Mouse (Mus musculus) forebrain, postnatal 0 days (tissue): ENCODE data around the gene Prm3. TPM values are rescaled to one million over a fixed set of nuclear protein-coding genes. Genes with fewer than 3 reads are reported as not detected.

Source experiments
- ATAC-seq: fragments of 200-750 bp; cut with Nextera tagmentation; 2 replicates; pipeline ENCODE4 v1.8.0; 2017; ENCODE audit warnings: mild to moderate bottlenecking, moderate library complexity
- DNase-seq: peaks from one replicate; pipeline ENCODE4 v3.0.0-alpha.2; 2015
- H3K27ac ChIP-seq: fragments of 300-500 bp; sonication (generic); 2 replicates; pipeline ENCODE4 v1.5.1; 2014; ENCODE audit warnings: low read depth, mild to moderate bottlenecking, antibody characterized with exemption, low read length, moderate library complexity, mixed read lengths
- H3K27me3 ChIP-seq: fragments of 300-500 bp; sonication (generic); 2 replicates; pipeline ENCODE4 v1.6.1; 2014; ENCODE audit warnings: mild to moderate bottlenecking, low read length, mixed read lengths; ENCODE audit not compliant: insufficient read depth
- H3K36me3 ChIP-seq: fragments of 300-500 bp; sonication (generic); 2 replicates; pipeline ENCODE4 v1.6.1; 2014; ENCODE audit warnings: mild to moderate bottlenecking, moderate library complexity; ENCODE audit not compliant: insufficient read depth
- H3K4me1 ChIP-seq: fragments of 300-500 bp; sonication (generic); 2 replicates; pipeline ENCODE4 v1.6.1; 2014; ENCODE audit warnings: antibody characterized with exemption; ENCODE audit not compliant: insufficient read depth
- H3K4me2 ChIP-seq: fragments of 300-500 bp; sonication (generic); 2 replicates; pipeline ENCODE4 v1.6.1; 2014; ENCODE audit warnings: low read depth, mild to moderate bottlenecking, moderate library complexity
- H3K4me3 ChIP-seq: fragments of 300-500 bp; sonication (generic); 2 replicates; pipeline ENCODE4 v1.5.1; 2014; ENCODE audit warnings: low read depth, low read length, mixed read lengths
- H3K9ac ChIP-seq: fragments of 300-500 bp; sonication (generic); 2 replicates; pipeline ENCODE4 v1.6.1; 2014; ENCODE audit warnings: mild to moderate bottlenecking
- H3K9me3 ChIP-seq: fragments of 300-500 bp; sonication (generic); 2 replicates; pipeline ENCODE4 v1.6.1; 2016; ENCODE audit warnings: low read length
- CTCF ChIP-seq: sonication (generic); IDR thresholded peaks from 2 replicates; pipeline ENCODE4 v1.5.1; 2016; ENCODE audit warnings: antibody characterized with exemption, control low read depth, low read depth
- WGBS: fragments of 180-500 bp; shearing (Covaris S2); extraction: QIAGEN DNeasy Blood & Tissue Kit; methylation state at CpG from one replicate; pipeline ENCODE4 v1.1.7; 2014; 5-methylcytosine and 5-hydroxymethylcytosine counted together
- polyA plus RNA-seq: library from polyadenylated mRNA; unstranded; fragments of >200 nt; fragmentation: Nextera tagmentation; extraction: Ambion mirVana; gene quantifications from 2 replicates; pipeline ENCODE4 v1.2.1, GENCODE M21; 2015
- total RNA-seq: library from RNA; depleted of rRNA; stranded (reverse); fragments of >200 nt; gene quantifications from 2 replicates; pipeline ENCODE4 v1.2.3, GENCODE M21; 2014

The Prm3 gene
- total and polyA plus RNA-seq, 2 experiments from 2014 or later, result not detected

DNA sequence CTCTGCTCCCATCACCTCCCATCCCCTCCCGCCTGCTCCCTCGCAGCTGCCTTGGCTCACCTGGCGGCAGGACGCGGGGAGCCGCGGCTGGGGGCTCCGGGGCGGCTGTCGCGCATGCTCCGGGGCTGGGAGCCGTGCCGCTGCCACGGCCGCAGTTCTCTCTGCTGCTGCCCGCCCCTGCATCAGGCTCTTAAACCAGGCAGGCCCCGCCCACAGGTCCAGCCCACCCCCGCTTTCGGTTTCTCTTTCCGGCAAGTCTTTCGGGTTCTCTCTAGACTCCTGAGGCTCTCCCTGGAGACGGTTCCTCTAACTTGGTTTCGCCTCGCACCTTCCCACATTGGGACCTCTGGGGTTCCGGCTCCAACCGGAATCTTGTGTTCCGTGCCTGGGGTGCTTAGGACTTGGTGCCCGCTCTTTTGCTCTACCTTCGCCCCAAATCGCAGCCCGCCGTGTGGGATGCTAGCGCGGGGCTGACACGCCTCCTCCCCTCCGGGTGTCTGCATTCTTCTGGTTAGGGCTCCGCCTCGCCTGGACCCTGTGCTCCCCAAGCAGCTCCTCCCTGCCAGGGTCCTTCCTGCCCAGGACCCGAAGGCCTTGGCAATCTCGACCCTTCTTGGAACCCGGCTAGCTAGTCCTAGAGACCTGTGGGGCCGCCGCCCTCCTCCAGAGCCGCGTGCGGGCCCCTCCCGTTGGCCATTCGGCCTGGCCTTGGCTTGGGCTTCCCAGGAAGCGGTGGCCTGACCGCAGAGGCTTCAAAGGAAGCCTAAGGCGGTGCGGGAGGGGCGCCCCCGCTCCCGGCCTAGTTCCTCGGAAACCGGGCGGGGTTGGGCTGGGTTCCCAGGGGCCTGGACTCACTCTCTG is 5.1 kb downstream of the Prm3 start, which contains the start of gene Socs1:
Socs1 (minus strand) TSS at position 166 of the 861 bp plus-strand sequence.
- Histone ChIP-seq H3K36me3 (no peaks in the 10 kb centered on the region), H3K9ac (peak within 1 kb of the TSS; percentile 62), H3K4me1 (no peaks in the 10 kb centered on the region), H3K27ac (peak within 1 kb of the TSS; percentile 76), H3K9me3 (no peaks in the 10 kb centered on the region), H3K27me3 (peaks cover 5% of the 10 kb centered on the region; the same call in 1 of the 2 replicates), H3K4me2 (peak within 1 kb of the TSS; percentile 99), H3K4me3 (peak within 1 kb of the TSS; percentile 64)
- TF ChIP-seq CTCF, result no peak
- ATAC-seq, result peak; percentile 87
- WGBS, result 1% methylated on average over 53 of the region's 59 CpGs
- peak; percentile 87 for DNase-seq

DNA sequence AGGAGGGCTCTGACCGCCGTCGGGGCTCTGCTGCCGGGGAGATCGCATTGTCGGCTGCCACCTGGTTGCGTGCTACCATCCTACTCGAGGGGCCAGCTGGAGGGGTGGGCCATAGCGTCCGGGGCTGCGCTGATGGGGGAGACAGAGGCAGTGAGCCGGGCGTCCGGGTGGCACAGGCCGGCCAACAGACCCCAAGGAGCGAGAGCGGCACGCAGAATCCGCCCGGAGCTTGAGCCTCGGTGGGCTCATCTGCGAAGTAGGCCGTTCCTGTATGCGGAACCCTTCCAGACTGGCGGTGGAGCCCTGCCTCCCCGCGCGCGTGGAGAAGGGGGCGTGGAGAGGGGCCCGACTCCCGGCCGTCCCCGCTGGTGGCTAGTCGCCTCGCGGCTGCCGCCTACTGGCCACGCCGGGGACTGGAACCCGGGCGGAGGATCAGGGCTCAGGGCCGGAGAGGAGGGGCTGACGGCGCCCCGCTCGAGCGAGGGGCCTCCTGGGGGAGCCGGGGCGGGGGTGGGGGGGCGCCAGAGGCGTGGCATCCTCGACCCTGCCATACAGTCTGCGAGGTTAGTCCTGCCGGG is 5.8 kb downstream of the Prm3 start:
- peak; percentile 88 for ATAC-seq
- Histone ChIP-seq H3K4me3 (peak overlapping the region; percentile 64), H3K9me3 (no peaks in the 10 kb centered on the region), H3K36me3 (no peaks in the 10 kb centered on the region), H3K4me1 (no peaks in the 10 kb centered on the region), H3K27me3 (peaks cover 5% of the 10 kb centered on the region; the same call in 1 of the 2 replicates), H3K27ac (peak overlapping the region; percentile 76), H3K9ac (peak overlapping the region; percentile 62), H3K4me2 (peak overlapping the region; percentile 99)
- TF ChIP-seq CTCF, result peak; percentile 88
- 2% methylated on average over 52 of the region's 55 CpGs for WGBS
- peak; percentile 92 for DNase-seq

DNA sequence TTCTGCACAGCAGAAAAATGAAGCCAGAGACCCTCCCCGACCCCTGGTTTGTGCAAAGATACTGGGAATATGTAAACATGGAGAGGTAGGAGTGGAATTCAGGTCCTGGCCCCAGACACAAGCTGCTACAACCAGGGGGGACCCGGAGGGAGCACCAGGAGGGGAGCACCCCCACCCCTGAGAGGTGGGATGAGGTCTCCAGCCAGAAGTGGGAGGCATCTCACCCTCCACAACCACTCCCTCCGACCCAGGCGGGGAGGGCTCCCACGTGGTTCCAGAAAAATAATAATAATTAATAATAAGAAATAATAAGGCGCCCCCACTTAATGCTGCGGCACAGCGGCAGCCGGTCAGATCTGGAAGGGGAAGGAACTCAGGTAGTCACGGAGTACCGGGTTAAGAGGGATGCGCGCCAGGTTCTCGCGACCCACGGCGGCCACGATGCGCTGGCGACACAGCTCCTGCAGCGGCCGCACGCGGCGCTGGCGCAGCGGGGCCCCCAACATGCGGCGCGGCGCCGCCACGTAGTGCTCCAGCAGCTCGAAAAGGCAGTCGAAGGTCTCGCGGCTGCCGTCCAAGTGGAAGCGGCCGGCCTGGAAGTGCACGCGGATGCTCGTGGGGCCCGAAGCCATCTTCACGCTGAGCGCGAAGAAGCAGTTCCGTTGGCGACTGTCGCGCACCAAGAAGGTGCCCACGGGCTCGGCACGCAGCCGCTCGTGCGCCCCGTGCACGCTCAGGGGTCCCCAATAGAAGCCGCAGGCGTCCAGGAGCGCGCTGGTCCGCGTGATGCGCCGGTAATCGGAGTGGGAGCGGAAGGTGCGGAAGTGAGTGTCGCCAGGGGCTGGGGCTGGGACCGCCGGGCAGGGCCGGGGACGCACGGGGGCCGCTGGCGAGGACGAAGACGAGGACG is 6.6 kb downstream of the Prm3 start:
- peak; percentile 49 for TF ChIP-seq CTCF
- H3K4me3 ChIP-seq, result peak overlapping the region; percentile 64
- DNase-seq (peak; percentile 58), ATAC-seq (peak; percentile 5)
- no peaks in the 10 kb centered on the region for H3K4me1 ChIP-seq
- H3K4me2 ChIP-seq, result peak overlapping the region; percentile 99
- WGBS, result 3% methylated on average over 81 of the region's 81 CpGs
- H3K9ac ChIP-seq, result peak overlapping the region; percentile 62
- no peaks in the 10 kb centered on the region for H3K9me3 ChIP-seq
- H3K27me3 ChIP-seq, result peaks cover 5% of the 10 kb centered on the region; the same call in 1 of the 2 replicates
- H3K27ac ChIP-seq, result peak overlapping the region; percentile 76; the same call in 1 of the 2 replicates
- no peaks in the 10 kb centered on the region for H3K36me3 ChIP-seq

DNA sequence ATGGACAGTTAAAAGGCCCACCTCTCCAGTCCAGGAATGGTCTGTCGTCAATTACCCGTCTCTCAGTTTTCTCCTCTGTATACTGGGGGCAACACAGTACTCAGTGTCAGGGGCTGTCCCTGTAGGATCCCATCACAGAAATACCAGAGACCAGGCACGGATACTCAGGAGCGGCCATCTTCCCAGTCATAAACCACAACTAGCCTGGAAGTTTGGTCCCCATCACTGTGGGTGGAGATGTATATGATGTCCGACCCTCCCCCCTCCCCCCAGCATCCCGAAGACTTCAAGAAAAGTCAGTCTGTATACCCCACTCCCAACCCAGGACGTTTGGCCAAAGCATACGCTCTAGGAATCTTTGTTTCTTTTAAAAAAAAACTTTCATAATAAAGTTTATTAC is 7.3 kb downstream of the Prm3 start:
- H3K36me3 ChIP-seq, result no peaks in the 10 kb centered on the region
- H3K4me1 ChIP-seq, result no peaks in the 10 kb centered on the region
- 74% methylated on average over 8 of the region's 8 CpGs for WGBS
- peak overlapping the region; percentile 17; the same call in 1 of the 2 replicates for H3K4me2 ChIP-seq
- ATAC-seq (no peak), DNase-seq (no peak)
- H3K27me3 ChIP-seq, result peaks cover 5% of the 10 kb centered on the region; the same call in 1 of the 2 replicates
- H3K27ac ChIP-seq, result no peak overlapping the region
- no peaks in the 10 kb centered on the region for H3K9me3 ChIP-seq
- no peak overlapping the region for H3K9ac ChIP-seq
- H3K4me3 ChIP-seq, result no peak overlapping the region; the same call in 1 of the 2 replicates
- no peak for TF ChIP-seq CTCF

DNA sequence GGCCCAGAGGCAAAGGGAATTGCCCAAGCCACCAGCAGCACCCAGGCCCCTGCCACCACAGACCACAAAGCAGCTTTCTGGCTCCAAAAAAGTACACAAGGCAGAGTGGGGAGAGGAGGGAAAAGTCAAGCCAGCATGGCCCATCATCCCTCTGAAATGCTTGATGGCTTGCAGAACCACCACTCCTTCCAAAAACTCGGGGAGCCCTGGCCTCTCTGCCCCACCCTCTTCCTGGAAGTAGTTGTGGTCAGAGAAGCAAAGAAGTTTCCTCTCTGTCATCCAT is 7.6 kb downstream of the Prm3 start:
- H3K27ac ChIP-seq, result no peak overlapping the region
- H3K36me3 ChIP-seq, result no peaks in the 10 kb centered on the region
- peaks cover 5% of the 10 kb centered on the region; the same call in 1 of the 2 replicates for H3K27me3 ChIP-seq
- no peak for TF ChIP-seq CTCF
- no peak overlapping the region for H3K9ac ChIP-seq
- no peaks in the 10 kb centered on the region for H3K4me1 ChIP-seq
- no peak overlapping the region; the same call in 1 of the 2 replicates for H3K4me2 ChIP-seq
- H3K9me3 ChIP-seq, result no peaks in the 10 kb centered on the region
- no peak overlapping the region for H3K4me3 ChIP-seq
- 62% methylated on average over 1 of the region's 1 CpGs for WGBS
- DNase-seq (no peak), ATAC-seq (no peak)

DNA sequence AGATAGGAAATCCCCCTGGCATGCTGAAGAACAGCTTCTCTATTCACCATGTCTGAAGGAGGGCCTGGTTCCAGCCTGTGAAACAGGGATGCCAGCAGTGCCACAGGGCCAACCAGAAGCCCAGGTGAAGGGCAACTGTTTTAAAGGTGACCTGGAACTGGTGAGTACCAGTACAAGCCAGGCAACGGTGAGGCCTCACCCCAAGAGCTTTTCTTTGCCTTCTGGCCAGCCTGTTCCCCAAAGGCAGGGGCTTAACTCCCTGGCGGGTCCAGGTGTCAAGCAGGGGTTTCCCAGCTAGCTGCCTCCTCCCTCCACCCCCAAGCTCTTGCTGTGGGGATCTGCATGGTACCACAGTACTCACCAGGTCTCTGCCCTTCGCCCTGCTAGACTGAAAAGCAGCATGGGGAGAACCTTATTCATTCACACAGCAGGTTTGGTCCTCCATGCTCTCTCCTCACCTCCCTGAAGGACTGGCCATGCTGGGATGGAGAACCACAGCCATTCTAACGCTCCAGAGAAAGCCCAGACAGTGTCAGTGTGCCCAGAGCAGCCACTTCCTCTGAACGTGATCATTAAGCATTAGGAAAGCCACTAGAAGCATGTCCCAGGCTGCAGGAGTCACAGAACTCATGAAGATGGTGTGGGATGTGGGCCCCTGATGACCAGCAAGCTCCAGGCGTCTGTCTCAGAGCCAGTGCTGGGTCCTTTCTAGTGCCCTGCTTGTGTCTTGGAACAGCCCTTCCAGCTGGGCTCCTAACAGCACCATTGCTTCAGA is 8.2 kb downstream of the Prm3 start:
- ATAC-seq, result no peak
- H3K4me1 ChIP-seq, result no peaks in the 10 kb centered on the region
- WGBS, result 48% methylated on average over 6 of the region's 6 CpGs
- DNase-seq, result no peak
- no peak overlapping the region for H3K4me2 ChIP-seq
- no peak for TF ChIP-seq CTCF
- H3K27me3 ChIP-seq, result peaks cover 5% of the 10 kb centered on the region; the same call in 1 of the 2 replicates
- no peaks in the 10 kb centered on the region for H3K9me3 ChIP-seq
- H3K27ac ChIP-seq, result no peak overlapping the region
- H3K9ac ChIP-seq, result no peak overlapping the region
- H3K4me3 ChIP-seq, result no peak overlapping the region
- no peaks in the 10 kb centered on the region for H3K36me3 ChIP-seq
